Mouse (Mus musculus) embryo, embryonic 11.5 days (tissue): ENCODE data around the gene Tlk2.

Experiments used
- DNase-seq: peaks from one replicate; pipeline ENCODE4 v3.0.0-alpha.2; 2012; ENCODE audit warnings: low read depth, low spot score

Gene Tlk2

GRCm38 (mm10) chr11:105261601-105262351 is 83.2 kb downstream of the Tlk2 start:
- peak; percentile 35 for DNase-seq

GRCm38 (mm10) chr11:105264506-105264905 is 85.9 kb downstream of the Tlk2 start:
- DNase-seq: no peak

GRCm38 (mm10) chr11:105264988-105265387 is 86.4 kb downstream of the Tlk2 start:
- DNase-seq: no peak

- DNase-seq: peak; percentile 59
Observed at GRCm38 (mm10) chr11:105270155-105270554, 91.5 kb downstream of the Tlk2 start.

- DNase-seq: no peak
Observed at GRCm38 (mm10) chr11:105280456-105280855, 101.8 kb downstream of the Tlk2 start.

GRCm38 (mm10) chr11:105281291-105281690 is 102.7 kb downstream of the Tlk2 start:
- no peak for DNase-seq

- DNase-seq: no peak
Observed at GRCm38 (mm10) chr11:105281763-105282459, 103.3 kb downstream of the Tlk2 start.

- DNase-seq: peak; percentile 54
Observed at GRCm38 (mm10) chr11:105282460-105282859, 103.9 kb downstream of the Tlk2 start.

- DNase-seq: no peak
Observed at GRCm38 (mm10) chr11:105283016-105283415, 104.4 kb downstream of the Tlk2 start.

- no peak for DNase-seq
Observed at GRCm38 (mm10) chr11:105285720-105286119, 107.1 kb downstream of the Tlk2 start.

GRCm38 (mm10) chr11:105289403-105289802 is 110.8 kb downstream of the Tlk2 start:
- DNase-seq: no peak

GRCm38 (mm10) chr11:105291681-105292123 is 113.1 kb downstream of the Tlk2 start:
- DNase-seq: no peak

GRCm38 (mm10) chr11:105292124-105293071 is 113.8 kb downstream of the Tlk2 start, which contains the start of gene Mrc2:
Mrc2 (plus strand) TSS chr11:105292643.
- peak; percentile 63 for DNase-seq

- DNase-seq: peak; percentile 67
Observed at GRCm38 (mm10) chr11:105293101-105293581, 114.5 kb downstream of the Tlk2 start.

- DNase-seq: no peak
Observed at GRCm38 (mm10) chr11:105293901-105294494, 115.4 kb downstream of the Tlk2 start.

GRCm38 (mm10) chr11:105296084-105296483 is 117.5 kb downstream of the Tlk2 start:
- DNase-seq: no peak

GRCm38 (mm10) chr11:105310197-105310596 is 131.6 kb downstream of the Tlk2 start:
- no peak for DNase-seq

GRCm38 (mm10) chr11:105311291-105311975 is 132.8 kb downstream of the Tlk2 start:
- no peak for DNase-seq

- no peak for DNase-seq
Observed at GRCm38 (mm10) chr11:105312311-105312942, 133.8 kb downstream of the Tlk2 start.
